Mouse (Mus musculus) right cerebral cortex, postnatal 10 days (tissue): ENCODE data around the gene Gm13290.
"Not testable (repeated sequence)": the region's sequence is repeated elsewhere in the genome, so short reads cannot be mapped to it uniquely, and the experiment has no call there.

Experiments
- DNase-seq, 2 experiments: peaks; one replicate each; pipeline ENCODE4 v3.0.0; 2021; ENCODE audit warnings: low spot score in 2 of 2

Gm13290 gene

DNA sequence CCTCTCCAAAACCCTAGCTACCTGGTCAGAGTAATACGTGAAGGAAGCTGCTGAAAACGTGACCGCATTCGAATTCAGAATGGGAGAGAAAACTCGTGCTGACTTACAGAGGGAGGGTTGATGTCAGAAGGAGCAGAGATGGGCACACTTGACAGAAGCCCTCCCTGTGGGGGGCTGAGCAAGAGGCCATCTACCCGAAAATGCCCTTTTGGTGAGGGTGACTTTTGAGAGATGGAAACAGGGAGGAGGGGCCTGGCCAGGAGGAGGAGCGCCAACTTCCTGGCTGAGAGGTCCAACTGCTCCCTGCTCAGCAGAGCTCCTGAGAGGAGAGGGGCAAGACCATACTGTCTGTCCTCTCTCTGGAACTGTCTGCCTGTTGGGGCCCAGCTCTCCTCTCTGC is 8.2 kb downstream of the Gm13290 start, which contains the start of gene Ifnz:
Gene Ifnz, plus strand, starts transcription at position 301 of the 400 bp plus-strand sequence.
- not testable (repeated sequence) for DNase-seq

GRCm38 (mm10) chr4:88782335-88782734 is 8.7 kb downstream of the Gm13290 start:
- DNase-seq: not testable (repeated sequence)

DNA sequence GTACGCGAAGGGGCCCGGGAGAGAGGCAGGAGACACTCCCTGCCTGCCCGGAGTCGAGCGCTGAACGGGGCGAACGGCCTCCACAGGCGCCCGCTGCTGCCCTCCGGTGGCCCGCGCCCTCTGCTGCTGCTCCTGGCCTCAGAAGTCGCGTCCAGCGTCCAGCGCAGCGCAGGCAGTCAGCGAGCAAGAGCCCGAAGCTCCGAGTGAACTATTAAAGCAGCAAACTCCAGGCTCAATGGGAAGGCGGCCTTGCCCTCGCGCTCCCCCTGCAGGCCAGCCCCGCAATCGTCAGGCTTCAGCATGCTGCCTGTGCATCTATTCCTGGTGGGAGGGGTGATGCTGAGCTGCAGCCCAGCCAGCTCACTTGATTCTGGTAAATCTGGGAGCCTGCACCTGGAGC is 11.8 kb downstream of the Gm13290 start, which contains the start of gene Gm13276:
Gene Gm13276, plus strand, starts transcription at position 301 of the 400 bp plus-strand sequence.
- DNase-seq: not testable (repeated sequence)

GRCm38 (mm10) chr4:88788402-88788801 is 14.8 kb downstream of the Gm13290 start, which contains the start of gene Gm13277:
Gene Gm13277 (plus strand): TSS chr4:88788632.
- peak; percentile 73 to 81 for DNase-seq

- DNase-seq: not testable (repeated sequence)
Measured at GRCm38 (mm10) chr4:88791250-88791649, 17.6 kb downstream of the Gm13290 start, which contains the start of gene Gm13278. Gene Gm13278 (plus strand): TSS chr4:88791550.

- DNase-seq: peak; percentile 56 to 59
Measured at GRCm38 (mm10) chr4:88793936-88794675, 20.5 kb downstream of the Gm13290 start, which contains the start of gene Gm13275. Gene Gm13275 (plus strand): TSS chr4:88794487.

DNA sequence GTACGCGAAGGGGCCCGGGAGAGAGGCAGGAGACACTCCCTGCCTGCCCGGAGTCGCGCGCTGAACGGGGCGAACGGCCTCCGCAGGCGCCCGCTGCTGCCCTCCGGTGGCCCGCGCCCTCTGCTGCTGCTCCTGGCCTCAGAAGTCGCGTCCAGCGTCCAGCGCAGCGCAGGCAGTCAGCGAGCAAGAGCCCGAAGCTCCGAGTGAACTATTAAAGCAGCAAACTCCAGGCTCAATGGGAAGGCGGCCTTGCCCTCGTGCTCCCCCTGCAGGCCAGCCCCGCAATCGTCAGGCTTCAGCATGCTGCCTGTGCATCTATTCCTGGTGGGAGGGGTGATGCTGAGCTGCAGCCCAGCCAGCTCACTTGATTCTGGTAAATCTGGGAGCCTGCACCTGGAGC is 23.5 kb downstream of the Gm13290 start, which contains the start of gene Gm13279:
Gene Gm13279, plus strand, starts transcription at position 301 of the 400 bp plus-strand sequence.
- DNase-seq: not testable (repeated sequence)

- DNase-seq: not testable (repeated sequence)
Measured at GRCm38 (mm10) chr4:88799365-88799764, 25.7 kb downstream of the Gm13290 start, which contains the start of gene Gm13285. Gene Gm13285 (plus strand): TSS chr4:88799665.

DNA sequence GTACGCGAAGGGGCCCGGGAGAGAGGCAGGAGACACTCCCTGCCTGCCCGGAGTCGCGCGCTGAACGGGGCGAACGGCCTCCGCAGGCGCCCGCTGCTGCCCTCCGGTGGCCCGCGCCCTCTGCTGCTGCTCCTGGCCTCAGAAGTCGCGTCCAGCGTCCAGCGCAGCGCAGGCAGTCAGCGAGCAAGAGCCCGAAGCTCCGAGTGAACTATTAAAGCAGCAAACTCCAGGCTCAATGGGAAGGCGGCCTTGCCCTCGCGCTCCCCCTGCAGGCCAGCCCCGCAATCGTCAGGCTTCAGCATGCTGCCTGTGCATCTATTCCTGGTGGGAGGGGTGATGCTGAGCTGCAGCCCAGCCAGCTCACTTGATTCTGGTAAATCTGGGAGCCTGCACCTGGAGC is 29.3 kb downstream of the Gm13290 start, which contains the start of gene Gm13287:
Gene Gm13287, plus strand, starts transcription at position 301 of the 400 bp plus-strand sequence.
- DNase-seq: not testable (repeated sequence)

GRCm38 (mm10) chr4:88805231-88805630 is 31.6 kb downstream of the Gm13290 start, which contains the start of gene Gm13288:
Gene Gm13288 (plus strand): TSS chr4:88805531.
- not testable (repeated sequence) for DNase-seq

DNA sequence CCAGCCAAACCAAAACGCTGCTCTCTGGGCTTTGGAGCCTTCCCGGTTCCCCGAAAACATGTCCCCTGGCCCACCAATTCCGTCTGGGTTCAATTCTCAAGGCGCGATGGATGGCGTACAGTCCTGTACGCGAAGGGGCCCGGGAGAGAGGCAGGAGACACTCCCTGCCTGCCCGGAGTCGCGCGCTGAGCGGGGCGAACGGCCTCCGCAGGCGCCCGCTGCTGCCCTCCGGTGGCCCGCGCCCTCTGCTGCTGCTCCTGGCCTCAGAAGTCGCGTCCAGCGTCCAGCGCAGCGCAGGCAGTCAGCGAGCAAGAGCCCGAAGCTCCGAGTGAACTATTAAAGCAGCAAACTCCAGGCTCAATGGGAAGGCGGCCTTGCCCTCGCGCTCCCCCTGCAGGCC is 32.1 kb downstream of the Gm13290 start:
- not testable (repeated sequence) for DNase-seq

GRCm38 (mm10) chr4:88815928-88816327 is 42.3 kb downstream of the Gm13290 start, which contains the start of gene Ifna7:
Gene Ifna7 (plus strand): TSS chr4:88816228.
- no peak for DNase-seq

- DNase-seq: no peak
Measured at GRCm38 (mm10) chr4:88819659-88820058, 46.0 kb downstream of the Gm13290 start, which contains the start of gene Ifna11. Gene Ifna11 (plus strand): TSS chr4:88819959.

GRCm38 (mm10) chr4:88822995-88823394 is 49.4 kb downstream of the Gm13290 start:
- DNase-seq: peak in 1 of 2 experiments; percentile 32
